Mouse (Mus musculus) kidney, postnatal 0 days (tissue): ENCODE measurements around the gene Ddx4. TPM values are rescaled to one million over a fixed set of nuclear protein-coding genes. Genes with fewer than 3 reads are reported as not detected.
"Not testable (repeated sequence)": the region's sequence is repeated elsewhere in the genome, so short reads cannot be mapped to it uniquely, and the experiment has no call there.

Source experiments
- ATAC-seq: fragments of 200-750 bp; cut with Nextera tagmentation; replicated peaks from 2 replicates; pipeline ENCODE4 v1.8.0; 2017; ENCODE audit warnings: low read depth, moderate number of reproducible peaks, moderate TSS enrichment, moderate library complexity; ENCODE audit not compliant: low FRiP score
- DNase-seq: peaks from one replicate; pipeline ENCODE4 v3.0.0-alpha.2; 2016; ENCODE audit warnings: low spot score
- H3K27ac ChIP-seq: fragments of 300-500 bp; sonication (generic); 2 replicates; pipeline ENCODE4 v1.5.1; 2014; ENCODE audit warnings: mild to moderate bottlenecking
- H3K27me3 ChIP-seq: fragments of 300-500 bp; sonication (generic); 2 replicates; pipeline ENCODE4 v1.6.1; 2014; ENCODE audit warnings: low read length, mixed read lengths; ENCODE audit not compliant: insufficient read depth
- H3K36me3 ChIP-seq: fragments of 300-500 bp; sonication (generic); 2 replicates; pipeline ENCODE4 v1.6.1; 2014; ENCODE audit warnings: low read length, mixed read lengths; ENCODE audit not compliant: insufficient read depth
- H3K4me1 ChIP-seq: fragments of 300-500 bp; sonication (generic); replicated peaks from 2 replicates; pipeline ENCODE4 v1.6.1; 2014; ENCODE audit warnings: antibody characterized with exemption, low read length, mixed read lengths; ENCODE audit not compliant: insufficient read depth
- H3K4me2 ChIP-seq: fragments of 300-500 bp; sonication (generic); 2 replicates; pipeline ENCODE4 v1.6.1; 2014; ENCODE audit warnings: mild to moderate bottlenecking, low read length, moderate library complexity, mixed read lengths
- H3K4me3 ChIP-seq: fragments of 300-500 bp; sonication (generic); replicated peaks from 2 replicates; pipeline ENCODE4 v1.5.1; 2014; ENCODE audit warnings: low read depth, low read length
- H3K9ac ChIP-seq: fragments of 300-500 bp; sonication (generic); 2 replicates; pipeline ENCODE4 v1.6.1; 2014; ENCODE audit warnings: low read depth, low read length
- H3K9me3 ChIP-seq: fragments of 300-500 bp; sonication (generic); replicated peaks from 2 replicates; pipeline ENCODE4 v1.6.1; 2016; ENCODE audit warnings: low read length, inconsistent platforms, mixed read lengths
- CTCF ChIP-seq: IDR thresholded peaks from 2 replicates; pipeline ENCODE4 v1.5.1; 2016; ENCODE audit warnings: antibody characterized with exemption, low read depth, mild to moderate bottlenecking, moderate library complexity
- WGBS: fragments of 180-500 bp; shearing (Covaris S2); extraction: QIAGEN DNeasy Blood & Tissue Kit; methylation state at CpG from one replicate; pipeline ENCODE4 v1.1.7; 2014; 5-methylcytosine and 5-hydroxymethylcytosine counted together
- polyA plus RNA-seq: library from polyadenylated mRNA; unstranded; fragments of >200 nt; fragmentation: Nextera tagmentation; extraction: Ambion mirVana; gene quantifications from 2 replicates; pipeline ENCODE4 v1.2.1, GENCODE M21; 2015

Ddx4 gene
- polyA plus RNA-seq, 1 experiment from 2014 or later = 0.47 TPM

- Histone ChIP-seq H3K36me3 (no peaks in the 10 kb centered on the region), H3K4me3 (no peak overlapping the region), H3K27me3 (no peaks in the 10 kb centered on the region), H3K4me1 (no peaks in the 10 kb centered on the region), H3K9me3 (no peaks in the 10 kb centered on the region), H3K27ac (no peak overlapping the region), H3K4me2 (no peak overlapping the region), H3K9ac (no peak overlapping the region)
- DNase-seq (no peak), ATAC-seq (no peak)
- TF ChIP-seq CTCF = no peak
- 51% methylated on average over 7 of the region's 7 CpGs for WGBS
These were observed 28.6 kb downstream of the Ddx4 start for GRCm38 (mm10) chr13:112623656-112624055.

- no peak for ATAC-seq
- H3K36me3 ChIP-seq = no peaks in the 10 kb centered on the region
- TF ChIP-seq CTCF = peak; percentile 46; the same call in 1 of the 2 replicates
- no peak overlapping the region for H3K9ac ChIP-seq
- H3K27ac ChIP-seq = no peak overlapping the region
- H3K4me2 ChIP-seq = no peak overlapping the region
- no peak for DNase-seq
- WGBS = 47% methylated on average over 3 of the region's 3 CpGs
- H3K4me3 ChIP-seq = no peak overlapping the region
- H3K27me3 ChIP-seq = no peaks in the 10 kb centered on the region
- H3K9me3 ChIP-seq = no peaks in the 10 kb centered on the region
- H3K4me1 ChIP-seq = no peaks in the 10 kb centered on the region
These were observed 30.7 kb downstream of the Ddx4 start for GRCm38 (mm10) chr13:112621592-112621991.

GRCm38 (mm10) chr13:112608606-112609005, 43.7 kb downstream of the Ddx4 start:
- no peaks in the 10 kb centered on the region for H3K9me3 ChIP-seq
- H3K4me2 ChIP-seq = no peak overlapping the region
- no peak for TF ChIP-seq CTCF
- 83% methylated on average over 3 of the region's 3 CpGs for WGBS
- H3K36me3 ChIP-seq = no peaks in the 10 kb centered on the region
- no peak overlapping the region for H3K9ac ChIP-seq
- no peaks in the 10 kb centered on the region for H3K27me3 ChIP-seq
- H3K4me3 ChIP-seq = no peak overlapping the region
- DNase-seq (no peak), ATAC-seq (no peak)
- H3K4me1 ChIP-seq = no peaks in the 10 kb centered on the region
- H3K27ac ChIP-seq = no peak overlapping the region

- WGBS = 62% methylated on average over 4 of the region's 4 CpGs
- ATAC-seq (no peak), DNase-seq (no peak)
- Histone ChIP-seq H3K27me3 (no peaks in the 10 kb centered on the region), H3K9ac (no peak overlapping the region), H3K4me3 (no peak overlapping the region), H3K9me3 (no peaks in the 10 kb centered on the region), H3K36me3 (no peaks in the 10 kb centered on the region), H3K4me2 (no peak overlapping the region), H3K4me1 (no peaks in the 10 kb centered on the region), H3K27ac (no peak overlapping the region)
- no peak for TF ChIP-seq CTCF
These were observed 47.9 kb downstream of the Ddx4 start for GRCm38 (mm10) chr13:112604411-112604810.

GRCm38 (mm10) chr13:112603839-112604238, 48.4 kb downstream of the Ddx4 start:
- no peak overlapping the region for H3K27ac ChIP-seq
- H3K9ac ChIP-seq = no peak overlapping the region
- no peaks in the 10 kb centered on the region for H3K36me3 ChIP-seq
- H3K4me2 ChIP-seq = no peak overlapping the region
- WGBS = 88% methylated on average over 1 of the region's 1 CpGs
- no peak overlapping the region for H3K4me3 ChIP-seq
- ATAC-seq (no peak), DNase-seq (no peak)
- no peak for TF ChIP-seq CTCF
- H3K4me1 ChIP-seq = no peaks in the 10 kb centered on the region
- H3K9me3 ChIP-seq = no peaks in the 10 kb centered on the region
- H3K27me3 ChIP-seq = no peaks in the 10 kb centered on the region

GRCm38 (mm10) chr13:112602607-112603006, 49.7 kb downstream of the Ddx4 start:
- Histone ChIP-seq H3K36me3 (no peaks in the 10 kb centered on the region), H3K4me2 (no peak overlapping the region), H3K9me3 (no peaks in the 10 kb centered on the region), H3K27me3 (no peaks in the 10 kb centered on the region), H3K4me3 (no peak overlapping the region), H3K4me1 (no peaks in the 10 kb centered on the region), H3K27ac (no peak overlapping the region), H3K9ac (no peak overlapping the region)
- no peak for TF ChIP-seq CTCF
- ATAC-seq (no peak), DNase-seq (no peak)
- 89% methylated on average over 2 of the region's 2 CpGs for WGBS

- H3K27ac ChIP-seq, H3K4me2 ChIP-seq, H3K27me3 ChIP-seq, DNase-seq, H3K4me1 ChIP-seq, H3K36me3 ChIP-seq, H3K4me3 ChIP-seq, H3K9ac ChIP-seq, H3K9me3 ChIP-seq, ATAC-seq: not testable (repeated sequence)
- 93% methylated on average over 5 of the region's 8 CpGs for WGBS
These were observed 58.0 kb downstream of the Ddx4 start, which contains the start of gene Il31ra for GRCm38 (mm10) chr13:112594260-112594659. Il31ra (minus strand) TSS chr13:112594360.
